Mouse (Mus musculus) heart, postnatal 0 days (tissue): ENCODE data around the gene Chil1. TPM values are rescaled to one million over a fixed set of nuclear protein-coding genes. Genes with fewer than 3 reads are reported as not detected.

Experiments
- ATAC-seq: fragments of 200-750 bp; cut with Nextera tagmentation; 2 replicates; pipeline ENCODE4 v1.8.0; 2017; ENCODE audit warnings: low read depth, moderate number of reproducible peaks, moderate library complexity; ENCODE audit not compliant: insufficient read depth
- DNase-seq: peaks from one replicate; pipeline ENCODE4 v3.0.0-alpha.2; 2016; ENCODE audit warnings: low spot score
- H3K27ac ChIP-seq: fragments of 300-500 bp; sonication (generic); 2 replicates; pipeline ENCODE4 v1.5.1; 2014; ENCODE audit warnings: low read depth, mild to moderate bottlenecking
- H3K27me3 ChIP-seq: fragments of 300-500 bp; sonication (generic); 2 replicates; pipeline ENCODE4 v1.6.1; 2014; ENCODE audit warnings: low read length, mixed read lengths; ENCODE audit not compliant: control insufficient read depth, insufficient read depth
- H3K36me3 ChIP-seq: fragments of 300-500 bp; sonication (generic); replicated peaks from 2 replicates; pipeline ENCODE4 v1.6.1; 2014; ENCODE audit warnings: low read length, mixed read lengths; ENCODE audit not compliant: control insufficient read depth, insufficient read depth
- H3K4me1 ChIP-seq: fragments of 300-500 bp; sonication (generic); 2 replicates; pipeline ENCODE4 v1.6.1; 2014; ENCODE audit warnings: antibody characterized with exemption; ENCODE audit not compliant: control insufficient read depth, insufficient read depth
- H3K4me2 ChIP-seq: fragments of 300-500 bp; sonication (generic); 2 replicates; pipeline ENCODE4 v1.6.1; 2014; ENCODE audit warnings: low read depth, mild to moderate bottlenecking, low read length, moderate library complexity
- H3K4me3 ChIP-seq: fragments of 300-500 bp; sonication (generic); 2 replicates; pipeline ENCODE4 v1.5.1; 2014; ENCODE audit warnings: low read depth, low read length
- H3K9ac ChIP-seq: fragments of 300-500 bp; sonication (generic); replicated peaks from 2 replicates; pipeline ENCODE4 v1.6.1; 2014; ENCODE audit warnings: low read depth, low read length, mixed read lengths
- H3K9me3 ChIP-seq: fragments of 300-500 bp; sonication (generic); replicated peaks from 2 replicates; pipeline ENCODE4 v1.6.1; 2016; ENCODE audit warnings: low read length; ENCODE audit not compliant: control insufficient read depth
- CTCF ChIP-seq: IDR thresholded peaks from 2 replicates; pipeline ENCODE4 v1.5.1; 2016; ENCODE audit warnings: antibody characterized with exemption, control low read depth, low read depth
- EP300 ChIP-seq: IDR thresholded peaks from 2 replicates; pipeline ENCODE4 v1.6.1; 2016; ENCODE audit warnings: antibody characterized with exemption, low read depth
- WGBS: fragments of 180-500 bp; shearing (Covaris S2); extraction: QIAGEN DNeasy Blood & Tissue Kit; methylation state at CpG from one replicate; pipeline ENCODE4 v1.1.7; 2014; 5-methylcytosine and 5-hydroxymethylcytosine counted together
- polyA plus RNA-seq: library from polyadenylated mRNA; unstranded; fragments of >200 nt; fragmentation: Nextera tagmentation; extraction: Ambion mirVana; gene quantifications from 2 replicates; pipeline ENCODE4 v1.2.1, GENCODE M21; 2015
- total RNA-seq: library from RNA; depleted of rRNA; stranded (reverse); fragments of >200 nt; gene quantifications from 2 replicates; pipeline ENCODE4 v1.2.3, GENCODE M21; 2014; ENCODE audit warnings: low replicate concordance

Gene Chil1
- total and polyA plus RNA-seq, 2 experiments from 2014 or later, result 0.59 to 0.69 TPM

GRCm38 (mm10) chr1:134210179-134210755 is 28.3 kb downstream of the Chil1 start:
- H3K27me3 ChIP-seq, result no peaks in the 10 kb centered on the region
- ATAC-seq, result no peak
- WGBS, result 74% methylated on average over 6 of the region's 6 CpGs
- H3K36me3 ChIP-seq, result no peaks in the 10 kb centered on the region
- TF ChIP-seq CTCF, result no peak
- no peak for TF ChIP-seq EP300
- H3K9me3 ChIP-seq, result 0 out of 2 replicates have a peak, but pooled peaks cover 2% of the 10 kb centered on the region
- DNase-seq, result no peak
- no peak overlapping the region for H3K4me3 ChIP-seq
- H3K4me1 ChIP-seq, result peaks cover 26% of the 10 kb centered on the region
- H3K9ac ChIP-seq, result no peak overlapping the region
- H3K4me2 ChIP-seq, result no peak overlapping the region
- H3K27ac ChIP-seq, result no peak overlapping the region

DNA sequence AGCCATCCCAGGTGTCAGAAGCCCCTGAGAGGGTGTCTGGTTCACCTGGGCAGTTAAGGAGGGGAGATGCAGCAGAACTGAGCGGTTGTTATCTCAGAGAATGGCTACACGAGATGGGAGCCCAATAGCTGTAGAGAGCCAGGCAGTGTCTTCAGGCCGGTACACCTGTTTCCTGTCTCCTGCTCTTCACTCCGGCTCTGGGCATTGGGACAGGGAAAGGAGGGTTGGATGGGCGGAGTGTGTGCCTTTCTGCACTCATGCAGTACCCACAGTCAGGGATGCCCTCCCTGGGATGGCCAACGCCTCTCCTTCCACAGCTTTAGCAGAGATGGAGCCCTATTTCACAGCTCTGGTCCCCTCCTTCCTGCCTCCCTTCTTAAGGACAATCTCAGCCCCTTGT is 29.1 kb downstream of the Chil1 start:
- ATAC-seq, result no peak
- 0 out of 2 replicates have a peak, but pooled peaks cover 2% of the 10 kb centered on the region for H3K9me3 ChIP-seq
- H3K27ac ChIP-seq, result no peak overlapping the region
- H3K9ac ChIP-seq, result no peak overlapping the region
- no peak overlapping the region for H3K4me2 ChIP-seq
- no peak overlapping the region for H3K4me3 ChIP-seq
- 58% methylated on average over 6 of the region's 6 CpGs for WGBS
- no peaks in the 10 kb centered on the region for H3K36me3 ChIP-seq
- no peak for DNase-seq
- peaks cover 27% of the 10 kb centered on the region for H3K4me1 ChIP-seq
- no peak for TF ChIP-seq EP300
- no peak for TF ChIP-seq CTCF
- no peaks in the 10 kb centered on the region for H3K27me3 ChIP-seq

DNA sequence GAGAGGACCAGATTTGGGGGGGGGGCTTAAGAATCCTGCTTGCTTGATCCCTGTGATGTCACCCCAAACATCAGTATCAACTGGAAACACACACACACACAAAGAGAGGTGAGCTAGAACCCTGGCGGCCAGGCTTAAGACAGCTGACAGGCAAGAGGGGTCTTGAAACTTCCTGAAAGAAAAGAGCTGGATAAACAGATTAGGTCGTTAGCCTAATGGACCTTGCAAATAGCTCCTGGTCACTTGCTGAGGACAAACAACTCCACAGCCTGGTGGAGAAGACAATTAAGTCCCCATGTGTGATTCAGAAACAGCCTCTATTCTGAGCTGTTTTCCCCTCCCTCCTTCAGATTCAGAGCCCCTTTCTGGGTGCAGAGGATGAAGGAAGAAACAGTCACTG is 29.7 kb downstream of the Chil1 start:
- peaks cover 27% of the 10 kb centered on the region for H3K4me1 ChIP-seq
- no peak for ATAC-seq

GRCm38 (mm10) chr1:134212351-134212750 is 30.4 kb downstream of the Chil1 start:
- Histone ChIP-seq H3K4me3 (no peak overlapping the region), H3K27ac (no peak overlapping the region), H3K9ac (no peak overlapping the region), H3K4me1 (peaks cover 31% of the 10 kb centered on the region), H3K4me2 (no peak overlapping the region), H3K9me3 (0 out of 2 replicates have a peak, but pooled peaks cover 2% of the 10 kb centered on the region), H3K36me3 (no peaks in the 10 kb centered on the region), H3K27me3 (no peaks in the 10 kb centered on the region)
- no peak for TF ChIP-seq CTCF
- DNase-seq, result no peak
- no peak for ATAC-seq
- 71% methylated on average over 6 of the region's 6 CpGs for whole genome bisulfite sequencing

More for the DNA sequence above, 29.7 kb downstream of the Chil1 start:
- H3K9me3 ChIP-seq, result 0 out of 2 replicates have a peak, but pooled peaks cover 2% of the 10 kb centered on the region
- WGBS, result 51% methylated on average over 2 of the region's 2 CpGs
- no peak overlapping the region for H3K9ac ChIP-seq
- H3K27ac ChIP-seq, result no peak overlapping the region
- H3K36me3 ChIP-seq, result no peaks in the 10 kb centered on the region
- no peak overlapping the region for H3K4me2 ChIP-seq
- TF ChIP-seq EP300 (no peak), CTCF (no peak)
- no peak for DNase-seq
- no peak overlapping the region for H3K4me3 ChIP-seq
- no peaks in the 10 kb centered on the region for H3K27me3 ChIP-seq

- H3K4me3 ChIP-seq, result no peak overlapping the region
- H3K27me3 ChIP-seq, result no peaks in the 10 kb centered on the region
- H3K27ac ChIP-seq, result no peak overlapping the region
- no peaks in the 10 kb centered on the region for H3K36me3 ChIP-seq
- no peak overlapping the region for H3K4me2 ChIP-seq
- no peaks in the 10 kb centered on the region for H3K9me3 ChIP-seq
- no peak overlapping the region for H3K9ac ChIP-seq
- WGBS, result 37% methylated on average over 7 of the region's 7 CpGs
- TF ChIP-seq CTCF, result no peak
- TF ChIP-seq EP300, result no peak
- ATAC-seq (0 out of 2 replicates have a peak, but pooled peaks have one; percentile 24), DNase-seq (no peak)
- peaks cover 31% of the 10 kb centered on the region for H3K4me1 ChIP-seq
Measured at GRCm38 (mm10) chr1:134213405-134213804, 31.4 kb downstream of the Chil1 start.

- Histone ChIP-seq H3K9ac (no peak overlapping the region), H3K4me1 (peaks cover 30% of the 10 kb centered on the region), H3K9me3 (no peaks in the 10 kb centered on the region), H3K27me3 (no peaks in the 10 kb centered on the region), H3K4me2 (no peak overlapping the region), H3K4me3 (no peak overlapping the region), H3K27ac (no peak overlapping the region), H3K36me3 (no peaks in the 10 kb centered on the region)
- WGBS, result 82% methylated on average over 7 of the region's 7 CpGs
- DNase-seq (no peak), ATAC-seq (no peak)
- TF ChIP-seq EP300, result no peak
- TF ChIP-seq CTCF, result no peak
Measured at GRCm38 (mm10) chr1:134215059-134215458, 33.1 kb downstream of the Chil1 start.
